Mouse (Mus musculus): ENCODE data around the gene D630045J12Rik. TPM values are rescaled to one million over a fixed set of nuclear protein-coding genes. Genes with fewer than 3 reads are reported as not detected.

D630045J12Rik gene
- total RNA-seq, 1 experiment = 4.1 TPM

DNA sequence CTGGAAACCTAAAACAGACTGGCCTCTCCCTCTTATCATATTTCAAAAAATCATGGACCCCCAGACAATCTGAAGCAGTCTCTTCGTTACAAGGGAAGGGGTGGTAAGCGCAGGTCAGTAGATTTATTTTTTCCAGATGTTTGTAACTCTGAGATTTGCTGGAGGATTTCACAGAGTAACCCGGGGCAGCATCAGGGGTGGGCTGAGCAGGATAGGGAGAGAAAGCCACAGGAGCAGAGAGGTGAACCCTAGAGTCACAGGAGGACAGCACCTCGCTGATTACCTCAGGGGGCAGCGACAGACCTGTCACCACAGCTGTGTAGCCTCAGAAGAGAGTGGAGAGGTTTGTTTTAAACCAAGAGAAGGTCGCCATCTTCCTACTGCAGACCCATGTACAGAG, 88.4 kb downstream of the D630045J12Rik start:
- no peak for TF ChIP-seq HCFC1 (IDR thresholded peaks at IDR 0.05; ENCODE audit: borderline replicate concordance, insufficient read depth, low read length)
- no peak for TF ChIP-seq CHD2 (IDR thresholded peaks at IDR 0.05; ENCODE audit: low read depth, low read length)
- TF ChIP-seq MAFK (IDR thresholded peaks at IDR 0.05; ENCODE audit: insufficient read depth, low read depth, low read length) = no peak
- no peak for TF ChIP-seq ZC3H11A (IDR thresholded peaks at IDR 0.05; ENCODE audit: borderline replicate concordance, low read depth, low read length)
- TF ChIP-seq ZNF384 (IDR thresholded peaks at IDR 0.05; ENCODE audit: low read depth, low read length) = no peak
- in situ Hi-C loops (cut with MboI; ENCODE audit: low sequenced_read_pairs in 2 of 2, unreplicated experiment in 2 of 2) = no loop called here
- Histone ChIP-seq H3K27ac (ENCODE audit: insufficient read depth, low read depth, low read length, poor library complexity, severe bottlenecking) (no peak overlapping the region), H3K9me3 (ENCODE audit: control insufficient read depth, insufficient read depth, low read depth, low read length) (no peaks in the 10 kb centered on the region), H3K4me1 (ENCODE audit: control insufficient read depth in 2 of 2, insufficient read depth in 2 of 2, low read length in 2 of 2, poor library complexity in 1 of 2) (no peaks in the 10 kb centered on the region), H3K9ac (ENCODE audit: insufficient read depth, low read depth, low read length, poor library complexity, severe bottlenecking) (no peak overlapping the region), H3K4me3 (ENCODE audit: insufficient read depth in 1 of 2, low read depth in 1 of 2, low read length in 2 of 2, poor library complexity in 1 of 2, severe bottlenecking in 1 of 2) (no peak overlapping the region), H3K36me3 (ENCODE audit: control insufficient read depth, insufficient read depth, low read length, poor library complexity, severe bottlenecking) (peaks cover 3% of the 10 kb centered on the region; the same call in 1 of the 2 replicates)
- DNase-seq (ENCODE audit: low read depth, low spot score) = no peak

DNA sequence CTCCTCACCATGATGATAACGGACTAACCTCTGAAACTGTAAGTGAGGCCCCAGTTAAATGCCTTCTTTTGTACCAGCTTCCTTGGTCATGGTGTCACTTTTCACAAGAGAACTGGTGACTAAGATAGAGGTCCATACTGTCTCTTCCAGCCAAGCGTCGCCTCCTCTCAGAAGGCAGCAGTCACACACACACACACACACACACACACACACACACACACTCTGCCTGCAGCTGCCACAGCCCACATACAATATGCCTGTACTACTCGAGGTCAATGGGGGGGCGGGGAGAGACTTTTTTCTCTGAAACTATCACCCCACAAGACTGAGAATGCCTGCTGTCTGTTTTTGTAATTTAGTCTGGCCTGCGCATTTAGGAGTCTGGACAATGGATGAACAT, 89.1 kb downstream of the D630045J12Rik start:
- Histone ChIP-seq H3K9ac (ENCODE audit: insufficient read depth, low read depth, low read length, poor library complexity, severe bottlenecking) (no peak overlapping the region), H3K27ac (ENCODE audit: insufficient read depth, low read depth, low read length, poor library complexity, severe bottlenecking) (no peak overlapping the region), H3K4me1 (ENCODE audit: control insufficient read depth in 2 of 2, insufficient read depth in 2 of 2, low read length in 2 of 2, poor library complexity in 1 of 2) (no peaks in the 10 kb centered on the region), H3K36me3 (ENCODE audit: control insufficient read depth, insufficient read depth, low read length, poor library complexity, severe bottlenecking) (peaks cover 3% of the 10 kb centered on the region; the same call in 1 of the 2 replicates), H3K4me3 (ENCODE audit: insufficient read depth in 1 of 2, low read depth in 1 of 2, low read length in 2 of 2, poor library complexity in 1 of 2, severe bottlenecking in 1 of 2) (no peak overlapping the region), H3K9me3 (ENCODE audit: control insufficient read depth, insufficient read depth, low read depth, low read length) (no peaks in the 10 kb centered on the region)
- no peak for DNase-seq (ENCODE audit: low read depth, low spot score)
- in situ Hi-C loops (cut with MboI; ENCODE audit: low sequenced_read_pairs in 2 of 2, unreplicated experiment in 2 of 2) = no loop called here
- TF ChIP-seq CHD2 (IDR thresholded peaks at IDR 0.05; ENCODE audit: low read depth, low read length) (no peak), HCFC1 (IDR thresholded peaks at IDR 0.05; ENCODE audit: borderline replicate concordance, insufficient read depth, low read length) (no peak), MAFK (IDR thresholded peaks at IDR 0.05; ENCODE audit: insufficient read depth, low read depth, low read length) (no peak), ZC3H11A (IDR thresholded peaks at IDR 0.05; ENCODE audit: borderline replicate concordance, low read depth, low read length) (no peak), ZNF384 (IDR thresholded peaks at IDR 0.05; ENCODE audit: low read depth, low read length) (no peak)

DNA sequence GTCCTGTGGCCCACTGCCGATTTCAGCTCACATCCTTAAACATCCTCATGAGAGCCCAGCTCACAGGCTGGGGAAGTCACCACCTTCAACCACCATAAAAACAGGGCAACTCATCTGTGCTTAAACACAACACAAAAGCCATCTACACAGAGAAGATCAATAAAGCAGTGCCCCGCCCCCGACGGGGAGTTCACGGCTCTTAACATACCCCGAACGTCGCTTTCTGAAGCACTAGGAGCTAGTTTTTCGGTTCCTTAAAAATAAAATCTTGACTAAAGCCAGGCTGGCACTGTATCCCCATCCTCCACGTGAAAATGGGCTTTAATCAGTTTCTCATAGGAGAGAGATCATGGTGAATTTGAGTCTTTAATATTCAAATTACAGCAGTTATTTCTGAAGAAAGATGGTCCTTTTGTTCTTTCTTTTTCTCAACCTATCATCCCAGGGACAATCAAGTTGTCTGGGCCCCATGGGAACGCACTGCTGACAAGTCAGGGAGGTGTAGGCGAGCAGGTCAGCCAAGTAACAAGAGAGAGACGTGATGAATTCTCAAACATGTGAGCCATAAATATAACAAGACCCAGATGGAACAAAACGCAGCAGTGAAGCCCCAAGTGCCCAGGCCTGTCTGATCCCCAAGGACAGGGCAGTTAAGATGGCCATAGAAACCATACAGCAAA, 90.8 kb downstream of the D630045J12Rik start:
- Histone ChIP-seq H3K36me3 (ENCODE audit: control insufficient read depth, insufficient read depth, low read length, poor library complexity, severe bottlenecking) (peaks cover 2% of the 10 kb centered on the region; the same call in 1 of the 2 replicates), H3K9me3 (ENCODE audit: control insufficient read depth, insufficient read depth, low read depth, low read length) (no peaks in the 10 kb centered on the region), H3K4me1 (ENCODE audit: control insufficient read depth in 2 of 2, insufficient read depth in 2 of 2, low read length in 2 of 2, poor library complexity in 1 of 2) (peaks cover 0 to 4% of the 10 kb centered on the region in 2 experiments; a peak in 1 of 4 replicates), H3K9ac (ENCODE audit: insufficient read depth, low read depth, low read length, poor library complexity, severe bottlenecking) (no peak overlapping the region), H3K4me3 (ENCODE audit: insufficient read depth in 1 of 2, low read depth in 1 of 2, low read length in 2 of 2, poor library complexity in 1 of 2, severe bottlenecking in 1 of 2) (no peak overlapping the region), H3K27ac (ENCODE audit: insufficient read depth, low read depth, low read length, poor library complexity, severe bottlenecking) (no peak overlapping the region)
- in situ Hi-C loops (cut with MboI; ENCODE audit: low sequenced_read_pairs in 2 of 2, unreplicated experiment in 2 of 2) = no loop called here
- TF ChIP-seq MAFK (IDR thresholded peaks at IDR 0.05; ENCODE audit: insufficient read depth, low read depth, low read length) = no peak
- no peak for TF ChIP-seq CHD2 (IDR thresholded peaks at IDR 0.05; ENCODE audit: low read depth, low read length)
- no peak for TF ChIP-seq HCFC1 (IDR thresholded peaks at IDR 0.05; ENCODE audit: borderline replicate concordance, insufficient read depth, low read length)
- TF ChIP-seq ZNF384 (IDR thresholded peaks at IDR 0.05; ENCODE audit: low read depth, low read length) = no peak
- no peak for TF ChIP-seq ZC3H11A (IDR thresholded peaks at IDR 0.05; ENCODE audit: borderline replicate concordance, low read depth, low read length)
- no peak for DNase-seq (ENCODE audit: low read depth, low spot score)

DNA sequence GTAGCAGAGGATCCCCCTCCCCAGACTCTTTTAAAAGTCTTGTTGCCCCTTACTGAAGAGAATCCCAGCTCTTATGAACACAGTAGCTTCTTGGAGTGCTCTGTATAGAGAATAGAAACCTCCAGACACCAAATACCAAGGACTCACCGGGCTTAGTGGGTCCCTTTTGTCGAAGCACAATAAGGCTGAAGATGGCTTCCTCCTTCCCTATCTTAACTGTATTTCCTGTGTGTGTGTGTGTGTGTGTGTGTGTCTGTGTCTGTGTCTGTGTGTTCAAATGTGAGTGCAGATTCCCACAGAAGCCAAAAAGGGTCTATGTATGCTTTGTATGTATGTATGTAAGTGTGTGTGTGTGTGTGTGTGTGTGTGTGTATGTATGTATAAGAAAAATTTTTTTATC, 93.3 kb downstream of the D630045J12Rik start:
- no peaks in the 10 kb centered on the region for H3K36me3 ChIP-seq (ENCODE audit: control insufficient read depth, insufficient read depth, low read length, poor library complexity, severe bottlenecking)
- no peak overlapping the region for H3K9ac ChIP-seq (ENCODE audit: insufficient read depth, low read depth, low read length, poor library complexity, severe bottlenecking)
- H3K27ac ChIP-seq (ENCODE audit: insufficient read depth, low read depth, low read length, poor library complexity, severe bottlenecking) = no peak overlapping the region
- no peak overlapping the region for H3K4me3 ChIP-seq (ENCODE audit: insufficient read depth in 1 of 2, low read depth in 1 of 2, low read length in 2 of 2, poor library complexity in 1 of 2, severe bottlenecking in 1 of 2)
- peaks cover 0 to 14% of the 10 kb centered on the region in 2 experiments; a peak in 1 of 4 replicates for H3K4me1 ChIP-seq (ENCODE audit: control insufficient read depth in 2 of 2, insufficient read depth in 2 of 2, low read length in 2 of 2, poor library complexity in 1 of 2)
- in situ Hi-C loops (cut with MboI; ENCODE audit: low sequenced_read_pairs in 2 of 2, unreplicated experiment in 2 of 2) = no loop called here
- no peaks in the 10 kb centered on the region for H3K9me3 ChIP-seq (ENCODE audit: control insufficient read depth, insufficient read depth, low read depth, low read length)
- no peak for DNase-seq (ENCODE audit: low read depth, low spot score)
- TF ChIP-seq ZC3H11A (IDR thresholded peaks at IDR 0.05; ENCODE audit: borderline replicate concordance, low read depth, low read length) = no peak
- no peak for TF ChIP-seq HCFC1 (IDR thresholded peaks at IDR 0.05; ENCODE audit: borderline replicate concordance, insufficient read depth, low read length)
- no peak for TF ChIP-seq CHD2 (IDR thresholded peaks at IDR 0.05; ENCODE audit: low read depth, low read length)
- no peak for TF ChIP-seq ZNF384 (IDR thresholded peaks at IDR 0.05; ENCODE audit: low read depth, low read length)
- no peak for TF ChIP-seq MAFK (IDR thresholded peaks at IDR 0.05; ENCODE audit: insufficient read depth, low read depth, low read length)

Measured in ES-E14 (cell line).